Comparison of ENCODE assay signal across 8 mouse cellular contexts in the genomic region with DNA sequence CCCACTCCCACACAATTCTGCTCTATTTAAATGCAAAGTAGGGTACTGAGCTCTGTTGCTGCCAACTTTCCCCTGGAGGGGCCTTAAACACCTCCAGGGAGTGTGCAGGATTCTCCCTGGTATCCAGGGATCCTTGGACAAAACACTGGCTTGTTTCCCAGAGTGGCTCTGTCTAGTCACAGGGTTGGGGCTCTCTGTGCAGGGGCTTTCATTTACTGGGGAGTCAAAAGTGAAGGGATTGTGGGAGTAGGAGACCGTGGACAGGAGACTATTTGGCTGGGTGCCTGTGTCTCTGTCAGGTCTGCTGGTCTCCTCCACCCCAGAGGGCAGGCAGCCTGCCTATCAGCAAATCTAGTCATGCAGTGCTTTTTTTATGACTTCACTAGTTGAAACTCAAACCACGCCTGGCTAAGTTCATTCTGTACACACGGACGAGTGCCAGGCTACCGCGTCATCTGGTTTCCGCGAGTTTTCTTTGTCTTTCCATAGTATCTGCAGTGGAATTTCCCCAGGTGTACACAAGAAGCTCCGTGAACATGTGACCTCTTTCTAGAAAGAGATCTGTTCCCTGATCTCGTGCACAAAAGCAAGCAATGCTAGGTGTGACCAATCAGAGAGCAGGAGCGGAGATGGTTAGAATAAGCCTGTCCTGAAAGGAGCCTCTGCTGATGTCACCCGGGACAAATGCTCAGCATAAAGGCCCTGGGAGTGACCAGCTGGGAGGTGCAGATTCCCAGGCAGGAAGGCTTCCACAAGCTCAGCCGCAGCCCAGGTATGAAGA. TPM values are rescaled to one million over a fixed set of nuclear protein-coding genes. Genes with fewer than 3 reads are reported as not detected.
DNase-seq lines count a peak whose midpoint lies in the region; ATAC-seq and TF ChIP-seq lines count a peak whose summit lies in the region.

No protein-coding gene starts in this region.

- ATAC-seq in forebrain, embryonic 15.5 days (replicated peaks): peak; percentile 51; the same call in 1 of the 2 replicates
- peak; percentile 76 for ATAC-seq in Patski
- peak; percentile 90; the same call in 1 of the 2 replicates for ATAC-seq in hindbrain, embryonic 14.5 days (ENCODE audit: low FRiP score)
- peak; percentile 18; the same call in 1 of the 2 replicates for ATAC-seq in lung, embryonic 14.5 days (ENCODE audit: insufficient read depth)

- H3K36me3 ChIP-seq in forebrain, embryonic 15.5 days: no peaks in the 10 kb centered on the region
- H3K36me3 ChIP-seq in forebrain, embryonic 10.5 days (replicated peaks): no peaks in the 10 kb centered on the region
- no peaks in the 10 kb centered on the region for H3K36me3 ChIP-seq in hindbrain, embryonic 14.5 days (replicated peaks; ENCODE audit: control insufficient read depth, insufficient read depth)
- H3K36me3 ChIP-seq in lung, embryonic 14.5 days (ENCODE audit: insufficient read depth): no peaks in the 10 kb centered on the region

- CTCF ChIA-PET in Patski (lab: Charles Lee): interaction anchor here (0.7 to 1.4 kb wide), 4 partner anchors 16 to 385 kb away, joined by 3 read pairs; no protein-coding TSS in a partner anchor

- no peak overlapping the region for H3K4me2 ChIP-seq in forebrain, embryonic 15.5 days (replicated peaks)
- H3K4me2 ChIP-seq in hindbrain, embryonic 14.5 days (replicated peaks): peak overlapping the region; percentile 21
- peak overlapping the region; percentile 29; the same call in 1 of the 2 replicates for H3K4me2 ChIP-seq in lung, embryonic 14.5 days

- H3K4me1 ChIP-seq in forebrain, embryonic 15.5 days: peaks cover 36% of the 10 kb centered on the region
- peaks cover 34% of the 10 kb centered on the region for H3K4me1 ChIP-seq in forebrain, embryonic 10.5 days
- no peaks in the 10 kb centered on the region for H3K4me1 ChIP-seq in hindbrain, embryonic 14.5 days (replicated peaks; ENCODE audit: control insufficient read depth, insufficient read depth, low read length)
- H3K4me1 ChIP-seq in lung, embryonic 14.5 days (ENCODE audit: insufficient read depth): peaks cover 10% of the 10 kb centered on the region

- no peak overlapping the region for H3K9ac ChIP-seq in forebrain, embryonic 15.5 days (replicated peaks)
- H3K9ac ChIP-seq in hindbrain, embryonic 14.5 days: no peak overlapping the region
- H3K9ac ChIP-seq in lung, embryonic 14.5 days: no peak overlapping the region

- H3K9me3 ChIP-seq in forebrain, embryonic 15.5 days: no peaks in the 10 kb centered on the region
- no peaks in the 10 kb centered on the region for H3K9me3 ChIP-seq in forebrain, embryonic 10.5 days
- H3K9me3 ChIP-seq in hindbrain, embryonic 14.5 days (ENCODE audit: control insufficient read depth, low read length): no peaks in the 10 kb centered on the region
- H3K9me3 ChIP-seq in lung, embryonic 14.5 days (ENCODE audit: low read depth, low read length): no peaks in the 10 kb centered on the region

- H3K27ac ChIP-seq in forebrain, embryonic 15.5 days (replicated peaks): peak overlapping the region; percentile 25; the same call in 1 of the 2 replicates
- H3K27ac ChIP-seq in forebrain, embryonic 10.5 days: no peak overlapping the region
- H3K27ac ChIP-seq in hindbrain, embryonic 14.5 days: peak overlapping the region; percentile 32; the same call in 1 of the 2 replicates
- H3K27ac ChIP-seq in lung, embryonic 14.5 days (ENCODE audit: low read depth): peak overlapping the region; percentile 51

- POLR2A ChIA-PET in Patski (lab: Charles Lee): interaction anchor here (0.6 kb wide), 1 partner anchor 64 kb away, joined by 3 read pairs; no protein-coding TSS in a partner anchor

- in situ Hi-C loops in Patski (cut with MboI; ENCODE audit: low pct_unique_long_range_greater_than_20kb): no loop called here

- no peak overlapping the region for H3K4me3 ChIP-seq in forebrain, embryonic 15.5 days
- H3K4me3 ChIP-seq in forebrain, embryonic 10.5 days: no peak overlapping the region
- H3K4me3 ChIP-seq in hindbrain, embryonic 14.5 days (replicated peaks; ENCODE audit: low read length): no peak overlapping the region
- no peak overlapping the region for H3K4me3 ChIP-seq in lung, embryonic 14.5 days (ENCODE audit: low read depth, low read length)

- 27% methylated on average over 13 of the region's 13 CpGs for WGBS in forebrain, embryonic 15.5 days
- 71% methylated on average over 13 of the region's 13 CpGs for WGBS in forebrain, embryonic 10.5 days
- WGBS in hindbrain, embryonic 14.5 days: 54% methylated on average over 13 of the region's 13 CpGs
- WGBS in lung, embryonic 14.5 days: 39% methylated on average over 13 of the region's 13 CpGs

- DNase-seq in forebrain, embryonic 10.5 days (ENCODE audit: extremely low spot score, low spot score): no peak
- peak; percentile 97 for DNase-seq in Patski (ENCODE audit: low read depth, low spot score)
- DNase-seq in hindbrain, embryonic 14.5 days (ENCODE audit: low spot score): peak; percentile 57
- DNase-seq in lung, embryonic 14.5 days: peak; percentile 61
- peak; percentile 48 for DNase-seq in urinary bladder, postnatal 25 days (ENCODE audit: low spot score)
- no peak for DNase-seq in B cell, adult 2 months
- no peak for DNase-seq in spleen, adult 12 weeks (ENCODE audit: low spot score)

- H3K27me3 ChIP-seq in forebrain, embryonic 15.5 days: no peaks in the 10 kb centered on the region
- peaks cover 11% of the 10 kb centered on the region for H3K27me3 ChIP-seq in forebrain, embryonic 10.5 days (ENCODE audit: poor library complexity, severe bottlenecking)
- no peaks in the 10 kb centered on the region for H3K27me3 ChIP-seq in Patski
- H3K27me3 ChIP-seq in hindbrain, embryonic 14.5 days (ENCODE audit: control insufficient read depth, insufficient read depth, low read length): no peaks in the 10 kb centered on the region
- no peaks in the 10 kb centered on the region for H3K27me3 ChIP-seq in lung, embryonic 14.5 days (ENCODE audit: insufficient read depth, low read length)

- no peak for TF ChIP-seq CTCF in Patski (IDR thresholded peaks at IDR 0.05)
- TF ChIP-seq CTCF in lung, embryonic 14.5 days (IDR thresholded peaks at IDR 0.05; ENCODE audit: low read depth): no peak

RNA-seq across cellular contexts. Expression of gene Nsmce4a, which starts 1.5 kb away (rescaled TPM):
- polyA plus RNA-seq in forebrain, embryonic 15.5 days (2015; fragmentation: Nextera tagmentation; extraction: Ambion mirVana): 108 and 113 TPM in 2 replicates
- 197 and 203 TPM in 2 replicates for polyA plus RNA-seq in forebrain, embryonic 10.5 days (2016; fragmentation: Nextera tagmentation; extraction: Ambion mirVana)
- polyA plus RNA-seq in Patski (2021): 80.1 TPM
- polyA plus RNA-seq in hindbrain, embryonic 14.5 days (2014; fragmentation: Nextera tagmentation; extraction: Ambion mirVana): 96.7 and 99.6 TPM in 2 replicates
- polyA plus RNA-seq in lung, embryonic 14.5 days (2014; fragmentation: Nextera tagmentation; extraction: Ambion mirVana): 185 and 192 TPM in 2 replicates

RNA-seq across cellular contexts. Expression of gene Tacc2, which starts 2.8 kb away (rescaled TPM):
- 53.5 and 56.5 TPM in 2 replicates for polyA plus RNA-seq in forebrain, embryonic 15.5 days (2015; fragmentation: Nextera tagmentation; extraction: Ambion mirVana)
- polyA plus RNA-seq in forebrain, embryonic 10.5 days (2016; fragmentation: Nextera tagmentation; extraction: Ambion mirVana): 38.2 and 40.3 TPM in 2 replicates
- 40.0 TPM for polyA plus RNA-seq in Patski (2021)
- polyA plus RNA-seq in hindbrain, embryonic 14.5 days (2014; fragmentation: Nextera tagmentation; extraction: Ambion mirVana): 58.9 and 61.6 TPM in 2 replicates
- polyA plus RNA-seq in lung, embryonic 14.5 days (2014; fragmentation: Nextera tagmentation; extraction: Ambion mirVana): 32.6 and 33.8 TPM in 2 replicates

RNA-seq across cellular contexts. Expression of gene Ate1, which starts 54.2 kb away (rescaled TPM):
- polyA plus RNA-seq in forebrain, embryonic 15.5 days (2015; fragmentation: Nextera tagmentation; extraction: Ambion mirVana): 87.5 and 96.2 TPM in 2 replicates
- polyA plus RNA-seq in forebrain, embryonic 10.5 days (2016; fragmentation: Nextera tagmentation; extraction: Ambion mirVana): 52.4 and 53.3 TPM in 2 replicates
- 28.8 TPM for polyA plus RNA-seq in Patski (2021)
- polyA plus RNA-seq in hindbrain, embryonic 14.5 days (2014; fragmentation: Nextera tagmentation; extraction: Ambion mirVana): 104 and 108 TPM in 2 replicates
- 70.6 and 72.9 TPM in 2 replicates for polyA plus RNA-seq in lung, embryonic 14.5 days (2014; fragmentation: Nextera tagmentation; extraction: Ambion mirVana)

Comparison
In these comparisons a context has a peak if more than half of its experiments do, and no peak if none do; other contexts are left out.
1. ATAC-seq: peak in every context shown above with its lines; median percentile 90 in hindbrain, embryonic 14.5 days; 76 in Patski; 51 in forebrain, embryonic 15.5 days; 18 in lung, embryonic 14.5 days.
2. DNase-seq: peak in Patski (single experiment), hindbrain, embryonic 14.5 days (single experiment), lung, embryonic 14.5 days (single experiment) and urinary bladder, postnatal 25 days (single experiment); none in forebrain, embryonic 10.5 days (single experiment), B cell, adult 2 months (0 of 2) and spleen, adult 12 weeks (single experiment).